9 mouse cellular contexts compared by ENCODE assay signal in genomic region chr2:121009071-121009677, GRCm38 (mm10). TPM values are rescaled to one million over a fixed set of nuclear protein-coding genes. Genes with fewer than 3 reads are reported as not detected.
DNase-seq lines count a peak whose midpoint lies in the region; ATAC-seq and TF ChIP-seq lines count a peak whose summit lies in the region.
"Had no signal": no experiment of that assay in that cellular context is flagged by ENCODE, and none has a peak within 500 bp of the region (broad histone marks: within the 10 kb centered on the region; RNA-seq: fewer than 3 reads in every experiment).

No protein-coding gene starts in this region.

- H3K27me3 ChIP-seq in testis, adult 2 months (ENCODE audit: control insufficient read depth, insufficient read depth, low read length), result no peaks in the 10 kb centered on the region
- H3K27me3 ChIP-seq in limb, embryonic 14.5 days (ENCODE audit: control insufficient read depth, insufficient read depth, low read length), result no peaks in the 10 kb centered on the region
- no peaks in the 10 kb centered on the region for H3K27me3 ChIP-seq in stomach, embryonic 16.5 days (ENCODE audit: control insufficient read depth, insufficient read depth, low read length)

- TF ChIP-seq POLR2A in testis, adult 2 months (IDR thresholded peaks at IDR 0.05; ENCODE audit: control insufficient read depth, low read depth, low read length), result no peak
- TF ChIP-seq POLR2A in limb, embryonic 14.5 days (IDR thresholded peaks at IDR 0.05; ENCODE audit: borderline replicate concordance, extremely low read depth, insufficient read depth, insufficient read length), result no peak

- H3K4me3 ChIP-seq in testis, adult 2 months (ENCODE audit: control insufficient read depth, low read depth, low read length), result peak overlapping the region; percentile 99
- H3K4me3 ChIP-seq in limb, embryonic 14.5 days (replicated peaks; ENCODE audit: low read length), result peak overlapping the region; percentile 67
- peak overlapping the region; percentile 95 for H3K4me3 ChIP-seq in stomach, embryonic 16.5 days (replicated peaks; ENCODE audit: low read length)

- TF ChIP-seq CTCF in testis, adult 2 months (IDR thresholded peaks at IDR 0.05; ENCODE audit: control insufficient read depth, insufficient read depth, insufficient replicate concordance, low read depth, low read length), result no peak

- WGBS in limb, embryonic 14.5 days, result 25% methylated on average over 5 of the region's 5 CpGs
- 24% methylated on average over 5 of the region's 5 CpGs for WGBS in stomach, embryonic 16.5 days

- H3K9ac ChIP-seq in limb, embryonic 14.5 days (ENCODE audit: low read depth, low read length, severe bottlenecking), result peak overlapping the region; percentile 67
- H3K9ac ChIP-seq in stomach, embryonic 16.5 days (ENCODE audit: low read length), result peak overlapping the region; percentile 82

- H3K27ac ChIP-seq in testis, adult 2 months (ENCODE audit: control insufficient read depth, insufficient read depth, low read depth, low read length), result no peak overlapping the region
- no peak overlapping the region for H3K27ac ChIP-seq in limb, embryonic 14.5 days (replicated peaks; ENCODE audit: low read depth, low read length)
- H3K27ac ChIP-seq in stomach, embryonic 16.5 days (ENCODE audit: low read length), result no peak overlapping the region

- H3K9me3 ChIP-seq in limb, embryonic 14.5 days (ENCODE audit: control insufficient read depth, low read length), result no peaks in the 10 kb centered on the region
- no peaks in the 10 kb centered on the region for H3K9me3 ChIP-seq in stomach, embryonic 16.5 days (replicated peaks; ENCODE audit: control insufficient read depth, low read length)

- peaks cover 8% of the 10 kb centered on the region for H3K4me1 ChIP-seq in testis, adult 2 months (ENCODE audit: control insufficient read depth, insufficient read depth, low read length)
- H3K4me1 ChIP-seq in limb, embryonic 14.5 days (ENCODE audit: control insufficient read depth, insufficient read depth, low read length), result peaks cover 7% of the 10 kb centered on the region
- H3K4me1 ChIP-seq in stomach, embryonic 16.5 days (ENCODE audit: control insufficient read depth, insufficient read depth, low read length), result peaks cover 9% of the 10 kb centered on the region

- peak overlapping the region; percentile 88 for H3K4me2 ChIP-seq in limb, embryonic 14.5 days (replicated peaks; ENCODE audit: low read depth, low read length, severe bottlenecking)
- H3K4me2 ChIP-seq in stomach, embryonic 16.5 days (ENCODE audit: low read depth, low read length), result peak overlapping the region; percentile 77

- H3K36me3 ChIP-seq in testis, adult 2 months (ENCODE audit: control insufficient read depth, insufficient read depth, low read length), result no peaks in the 10 kb centered on the region
- peaks cover 18% of the 10 kb centered on the region for H3K36me3 ChIP-seq in limb, embryonic 14.5 days (ENCODE audit: control insufficient read depth, insufficient read depth, low read length)
- H3K36me3 ChIP-seq in stomach, embryonic 16.5 days (ENCODE audit: control insufficient read depth, insufficient read depth, low read length), result no peaks in the 10 kb centered on the region

- DNase-seq in cerebellum, adult 9-10 months, result peak; percentile 58
- no peak for DNase-seq in cerebellum, postnatal 14 days
- DNase-seq in testis, postnatal 14 days (ENCODE audit: low spot score), result no peak
- DNase-seq in limb, embryonic 14.5 days (ENCODE audit: low spot score), result no peak
- DNase-seq in right cerebral cortex, postnatal 36 days (ENCODE audit: low spot score in 2 of 2), result no peak
- no peak for DNase-seq in embryo, embryonic 10 days (ENCODE audit: low spot score)
- DNase-seq: thymus, adult 18-20 months had no signal

- no peak for ATAC-seq in limb, embryonic 14.5 days (ENCODE audit: low FRiP score, low read depth)
- ATAC-seq in stomach, embryonic 16.5 days (ENCODE audit: insufficient read depth, low FRiP score), result no peak

RNA-seq across cellular contexts. Expression of gene Ccndbp1, which starts 1.0 kb away (rescaled TPM):
- polyA plus RNA-seq in testis, adult 2 months (2012; rRNA removed), result 11.0 and 11.7 TPM in 2 replicates
- 36.9 and 39.9 TPM in 2 replicates for polyA plus RNA-seq in limb, embryonic 14.5 days (2012; rRNA removed)
- 40.2 and 40.7 TPM in 2 replicates for polyA plus RNA-seq in limb, embryonic 14.5 days (2014; fragmentation: Nextera tagmentation; extraction: Ambion mirVana)
- 37.1 and 39.1 TPM in 2 replicates for polyA plus RNA-seq in stomach, embryonic 16.5 days (2015; fragmentation: Nextera tagmentation; extraction: Ambion mirVana)

RNA-seq across cellular contexts. Expression of gene Epb42, which starts 27.7 kb away (rescaled TPM):
- not detected in 2 replicates for polyA plus RNA-seq in testis, adult 2 months (2012; rRNA removed)
- polyA plus RNA-seq in limb, embryonic 14.5 days (2012; rRNA removed), result 0.38 and 0.77 TPM in 2 replicates
- 0.98 TPM in 1 of 2 replicates, not detected in the other for polyA plus RNA-seq in limb, embryonic 14.5 days (2014; fragmentation: Nextera tagmentation; extraction: Ambion mirVana)
- 6.5 and 8.0 TPM in 2 replicates for polyA plus RNA-seq in stomach, embryonic 16.5 days (2015; fragmentation: Nextera tagmentation; extraction: Ambion mirVana)

RNA-seq across cellular contexts. Expression of gene Tmem62, which starts 32.4 kb away (rescaled TPM):
- 2.2 and 3.6 TPM in 2 replicates for polyA plus RNA-seq in testis, adult 2 months (2012; rRNA removed)
- 2.9 and 3.0 TPM in 2 replicates for polyA plus RNA-seq in limb, embryonic 14.5 days (2012; rRNA removed)
- 1.4 and 1.5 TPM in 2 replicates for polyA plus RNA-seq in limb, embryonic 14.5 days (2014; fragmentation: Nextera tagmentation; extraction: Ambion mirVana)
- polyA plus RNA-seq in stomach, embryonic 16.5 days (2015; fragmentation: Nextera tagmentation; extraction: Ambion mirVana), result 4.7 and 4.8 TPM in 2 replicates

RNA-seq across cellular contexts. Expression of gene Ubr1, which starts 38.7 kb away (rescaled TPM):
- polyA plus RNA-seq in testis, adult 2 months (2012; rRNA removed), result 12.6 and 16.4 TPM in 2 replicates
- polyA plus RNA-seq in limb, embryonic 14.5 days (2012; rRNA removed), result 16.8 and 29.9 TPM in 2 replicates
- 22.3 and 22.6 TPM in 2 replicates for polyA plus RNA-seq in limb, embryonic 14.5 days (2014; fragmentation: Nextera tagmentation; extraction: Ambion mirVana)
- 21.3 and 21.5 TPM in 2 replicates for polyA plus RNA-seq in stomach, embryonic 16.5 days (2015; fragmentation: Nextera tagmentation; extraction: Ambion mirVana)
